Mouse (Mus musculus): Measurements from ENCODE around the gene H2-K1.

Gene H2-K1

GRCm38 (mm10) chr17:34000150-34000537 is at the start of gene H2-K1:
H2-K1 (minus strand) TSS chr17:34000347.
- in situ Hi-C loops (cut with MboI; ENCODE audit: low sequenced_read_pairs) = no loop called here

DNA sequence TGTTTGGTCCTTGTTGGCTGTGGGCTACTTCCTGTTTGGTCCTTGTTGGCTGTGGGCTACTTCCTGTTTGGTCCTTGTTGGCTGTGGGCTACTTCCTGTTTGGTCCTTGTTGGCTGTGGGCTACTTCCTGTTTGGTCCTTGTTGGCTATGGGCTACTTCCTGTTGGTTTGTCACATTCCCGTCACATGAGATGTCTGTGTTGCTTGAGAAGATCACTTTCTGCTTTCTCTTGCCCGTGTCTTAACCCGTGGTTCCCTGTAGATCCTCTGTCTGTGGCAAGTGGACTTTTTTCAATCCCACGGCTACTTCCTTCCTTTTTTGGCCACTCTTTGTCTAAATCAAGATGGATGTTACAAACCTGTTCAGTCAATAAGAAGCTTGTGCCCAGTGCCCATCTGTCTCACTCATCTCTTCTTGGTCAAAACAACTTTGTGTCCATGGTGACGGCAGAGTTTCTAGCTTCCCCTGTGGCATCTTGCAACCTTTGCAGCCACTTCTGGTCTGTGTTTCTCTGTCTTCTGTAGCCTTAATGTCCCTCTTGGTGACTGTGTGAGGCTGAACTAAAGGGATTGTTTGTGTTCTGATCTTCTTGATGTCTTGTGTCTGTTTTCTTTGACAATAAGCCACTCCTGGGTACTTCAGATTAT is 47.4 kb upstream of the H2-K1 start:
- in situ Hi-C loops (cut with MboI; ENCODE audit: low sequenced_read_pairs) = no loop called here

DNA sequence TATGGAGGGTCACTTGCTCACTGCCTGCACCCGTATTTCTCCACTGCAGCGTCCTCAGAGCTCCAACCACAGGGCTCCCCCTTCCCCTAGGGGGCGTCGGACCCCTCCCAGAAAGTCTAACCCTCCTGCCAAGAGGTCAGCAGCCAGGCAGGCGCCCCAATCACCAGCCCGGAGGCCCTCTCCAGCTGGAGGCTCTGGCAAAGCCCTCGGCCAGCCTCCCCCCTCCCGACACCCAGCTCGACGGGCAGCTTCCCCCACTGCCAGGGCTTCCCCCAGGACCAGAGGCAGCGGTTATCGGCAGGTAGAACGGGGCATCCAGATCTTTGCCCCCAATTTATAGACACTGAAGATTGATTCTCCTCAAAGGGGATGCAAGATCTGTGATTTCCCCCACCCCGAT is 45.8 kb upstream of the H2-K1 start:
- in situ Hi-C loops (cut with MboI; ENCODE audit: low sequenced_read_pairs) = no loop called here

GRCm38 (mm10) chr17:34039562-34040450 is 39.7 kb upstream of the H2-K1 start:
- in situ Hi-C loops (cut with MboI; ENCODE audit: low sequenced_read_pairs) = no loop called here

DNA sequence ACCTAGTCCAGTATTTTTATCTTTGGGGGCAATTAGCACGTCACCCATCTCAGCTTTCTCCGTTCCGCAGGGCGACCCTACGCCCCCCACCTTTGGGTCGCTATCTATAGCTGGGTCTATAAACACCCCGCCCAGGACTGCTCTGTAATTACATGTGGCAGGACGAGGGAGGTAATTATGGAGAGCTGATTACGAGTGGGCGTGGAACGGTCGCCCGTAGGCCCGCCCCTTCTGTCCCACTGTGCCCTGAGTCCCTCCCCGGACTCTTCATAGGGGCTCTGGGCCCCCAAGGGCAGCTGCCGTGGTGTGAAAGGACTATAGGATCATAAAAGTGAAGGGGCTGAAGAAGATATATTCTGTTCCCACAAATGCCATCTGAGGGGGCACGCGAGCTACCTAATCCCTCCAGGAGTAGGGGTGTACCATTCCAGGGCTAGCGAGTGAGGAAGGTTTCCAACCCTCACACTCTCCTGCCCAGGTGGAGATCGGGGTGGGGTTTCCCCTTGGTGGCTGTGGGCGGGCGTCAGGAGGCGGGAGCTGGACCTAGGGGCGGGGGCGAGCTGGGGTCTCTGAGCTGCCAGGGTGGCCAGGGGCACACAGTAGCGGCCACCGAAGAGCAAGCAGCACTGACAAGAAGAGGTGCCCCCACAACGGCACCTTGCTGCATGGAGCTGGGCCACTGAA is 38.9 kb upstream of the H2-K1 start, which contains the start of gene Col11a2:
Gene Col11a2 (plus strand): TSS at position 560 of the 684 bp plus-strand sequence.
- in situ Hi-C loops (cut with MboI; ENCODE audit: low sequenced_read_pairs) = no loop called here

GRCm38 (mm10) chr17:34038440-34038839 is 38.3 kb upstream of the H2-K1 start:
- in situ Hi-C loops (cut with MboI; ENCODE audit: low sequenced_read_pairs) = no loop called here

GRCm38 (mm10) chr17:34037241-34037640 is 37.1 kb upstream of the H2-K1 start:
- in situ Hi-C loops (cut with MboI; ENCODE audit: low sequenced_read_pairs) = no loop called here

DNA sequence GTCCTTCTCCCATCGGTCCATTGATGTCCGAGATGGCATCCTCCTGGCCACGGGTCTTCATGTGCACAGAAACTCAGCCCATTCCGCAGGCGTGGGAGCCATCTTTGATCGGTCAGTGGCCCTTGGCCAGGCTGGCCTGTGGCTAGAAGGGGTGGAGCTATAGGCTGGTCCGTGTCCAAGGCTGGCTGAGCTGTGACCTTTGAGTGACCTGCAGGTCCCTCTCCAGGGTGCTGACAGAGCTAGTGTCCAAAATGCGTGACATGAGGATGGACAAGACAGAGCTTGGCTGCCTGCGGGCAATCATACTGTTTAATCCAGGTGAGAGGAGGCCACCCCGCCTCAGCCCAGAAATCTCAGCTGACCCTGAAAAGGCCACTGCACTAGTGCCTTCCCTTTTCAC is 36.5 kb upstream of the H2-K1 start:
- in situ Hi-C loops (cut with MboI; ENCODE audit: low sequenced_read_pairs) = no loop called here

DNA sequence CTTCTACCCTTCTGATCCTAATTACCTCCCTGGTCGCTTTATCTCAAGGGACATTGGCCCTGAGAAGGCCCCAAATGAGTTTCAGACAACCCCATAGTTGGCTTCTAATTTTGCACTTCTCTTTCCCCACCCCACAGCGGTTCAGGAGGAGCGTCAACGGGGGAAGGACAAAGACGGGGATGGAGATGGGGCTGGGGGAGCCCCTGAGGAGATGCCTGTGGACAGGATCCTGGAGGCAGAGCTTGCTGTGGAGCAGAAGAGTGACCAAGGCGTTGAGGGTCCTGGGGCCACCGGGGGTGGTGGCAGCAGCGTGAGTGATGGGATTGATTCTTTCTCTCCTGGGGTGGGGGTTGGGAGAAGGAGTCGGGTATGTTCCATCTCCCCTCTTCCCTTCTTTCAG is 35.4 kb upstream of the H2-K1 start:
- in situ Hi-C loops (cut with MboI; ENCODE audit: low sequenced_read_pairs) = no loop called here

DNA sequence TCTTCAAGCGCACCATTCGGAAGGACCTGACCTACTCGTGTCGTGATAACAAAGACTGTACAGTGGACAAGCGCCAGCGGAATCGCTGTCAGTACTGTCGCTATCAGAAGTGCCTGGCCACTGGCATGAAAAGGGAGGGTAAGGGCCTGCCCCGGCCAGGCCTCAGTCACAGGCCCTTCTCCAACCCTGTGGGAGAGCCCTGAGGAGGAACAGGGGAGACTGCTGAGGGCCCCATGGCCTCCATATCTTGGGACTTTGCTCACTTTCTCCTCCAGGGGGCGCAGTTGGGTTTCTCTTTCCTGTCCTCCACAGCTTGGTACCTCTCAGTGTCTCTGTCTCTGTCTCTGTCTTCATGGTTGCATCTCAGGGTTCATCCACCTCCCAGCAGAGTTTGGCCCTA is 33.9 kb upstream of the H2-K1 start:
- in situ Hi-C loops (cut with MboI; ENCODE audit: low sequenced_read_pairs) = no loop called here

- in situ Hi-C loops (cut with MboI; ENCODE audit: low sequenced_read_pairs) = no loop called here
Measured at GRCm38 (mm10) chr17:34033441-34033840, 33.3 kb upstream of the H2-K1 start.

GRCm38 (mm10) chr17:34032806-34033205 is 32.7 kb upstream of the H2-K1 start:
- in situ Hi-C loops (cut with MboI; ENCODE audit: low sequenced_read_pairs) = no loop called here

DNA sequence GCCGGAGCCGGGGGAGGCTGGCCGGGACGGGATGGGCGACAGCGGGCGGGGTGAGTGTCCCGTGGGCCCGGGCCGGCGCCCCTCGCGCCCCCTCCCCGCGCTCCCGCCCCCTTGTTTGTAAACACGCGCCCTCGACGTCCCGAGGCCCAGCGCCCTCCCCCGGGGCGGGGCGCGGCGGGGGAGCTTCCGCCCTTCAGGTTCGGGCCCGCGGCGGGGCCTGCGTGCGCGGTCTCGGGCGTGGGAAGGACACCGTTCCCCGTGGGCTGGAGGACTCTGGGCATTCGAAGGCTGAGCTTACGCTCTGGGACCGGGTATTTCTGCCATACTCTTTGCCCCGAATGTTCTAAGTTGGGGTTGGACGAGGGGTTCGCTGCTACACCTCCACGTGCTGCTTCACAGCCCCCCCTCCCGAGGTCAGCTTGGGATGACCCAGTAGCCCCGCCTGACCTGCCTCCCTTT is 32.1 kb upstream of the H2-K1 start:
- in situ Hi-C loops (cut with MboI; ENCODE audit: low sequenced_read_pairs) = no loop called here

GRCm38 (mm10) chr17:34031465-34032173 is 31.5 kb upstream of the H2-K1 start, which contains the start of the genes Slc39a7 and Rxrb:
Slc39a7 (minus strand) TSS chr17:34031682.
Rxrb (plus strand) TSS chr17:34031812.
- in situ Hi-C loops (cut with MboI; ENCODE audit: low sequenced_read_pairs) = no loop called here

DNA sequence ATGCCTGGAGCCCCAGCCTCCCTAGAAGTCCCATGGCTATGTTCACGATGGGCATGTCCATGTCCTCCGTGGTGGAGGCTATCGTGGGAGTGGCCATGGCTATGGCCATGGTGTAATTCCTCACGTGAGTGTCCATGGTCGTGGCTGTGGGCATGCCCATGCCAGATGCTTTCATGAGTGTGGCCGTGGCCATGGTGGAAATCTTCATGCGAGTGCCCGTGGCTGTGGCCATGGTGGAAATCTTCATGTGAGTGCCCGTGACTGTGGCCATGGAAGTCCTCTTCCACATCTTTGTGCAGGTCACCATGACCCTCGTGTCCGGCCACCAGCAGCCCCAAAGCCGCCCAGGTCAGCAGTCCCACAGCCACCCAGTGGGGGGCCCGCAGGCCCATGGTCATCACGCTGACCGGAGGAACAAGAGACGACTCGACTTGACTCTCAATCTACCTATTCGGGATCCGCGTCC is 30.7 kb upstream of the H2-K1 start:
- in situ Hi-C loops (cut with MboI; ENCODE audit: low sequenced_read_pairs) = no loop called here

- in situ Hi-C loops (cut with MboI; ENCODE audit: low sequenced_read_pairs) = no loop called here
Measured at GRCm38 (mm10) chr17:34029890-34030595, 29.9 kb upstream of the H2-K1 start.

- in situ Hi-C loops (cut with MboI; ENCODE audit: low sequenced_read_pairs) = no loop called here
Measured at GRCm38 (mm10) chr17:34029150-34029889, 29.2 kb upstream of the H2-K1 start.

- in situ Hi-C loops (cut with MboI; ENCODE audit: low sequenced_read_pairs) = no loop called here
Measured at GRCm38 (mm10) chr17:34028501-34029149, 28.5 kb upstream of the H2-K1 start.

All from CH12F3 (cell line).